Mouse (Mus musculus) frontal cortex, postnatal 14 days (tissue): ENCODE results near the gene Gm44790.
"Not testable (repeated sequence)": the region's sequence is repeated elsewhere in the genome, so short reads cannot be mapped to it uniquely, and the experiment has no call there.

Experiments used
- DNase-seq, 2 experiments: peaks; one replicate each; pipeline ENCODE4 v3.0.0; 2022; ENCODE audit warnings: low spot score in 2 of 2

The Gm44790 gene

DNA sequence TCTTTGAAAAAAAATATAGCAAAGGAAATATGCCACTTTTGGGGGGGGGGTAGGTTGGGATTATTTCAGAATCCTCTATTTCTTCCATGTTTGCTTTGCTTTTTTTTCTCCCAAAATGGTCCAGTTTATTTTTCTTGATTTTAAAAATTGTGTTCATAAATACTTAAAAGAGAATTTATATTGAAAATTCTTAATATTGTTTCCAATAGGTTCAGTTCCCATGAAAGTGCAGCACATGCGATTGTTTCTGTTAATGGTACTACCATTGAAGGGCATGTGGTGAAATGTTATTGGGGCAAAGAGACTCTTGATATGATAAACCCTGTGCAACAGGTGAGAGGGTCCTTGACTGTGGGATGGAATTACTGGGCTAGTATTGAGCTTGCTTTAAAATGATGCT is at the start of gene Gm44790:
Gm44790 (plus strand) TSS at position 301 of the 400 bp plus-strand sequence.
- no peak for DNase-seq

- DNase-seq: no peak
These were observed 48.1 kb upstream of the Gm44790 start for GRCm38 (mm10) chr6:86378341-86378740.

DNA sequence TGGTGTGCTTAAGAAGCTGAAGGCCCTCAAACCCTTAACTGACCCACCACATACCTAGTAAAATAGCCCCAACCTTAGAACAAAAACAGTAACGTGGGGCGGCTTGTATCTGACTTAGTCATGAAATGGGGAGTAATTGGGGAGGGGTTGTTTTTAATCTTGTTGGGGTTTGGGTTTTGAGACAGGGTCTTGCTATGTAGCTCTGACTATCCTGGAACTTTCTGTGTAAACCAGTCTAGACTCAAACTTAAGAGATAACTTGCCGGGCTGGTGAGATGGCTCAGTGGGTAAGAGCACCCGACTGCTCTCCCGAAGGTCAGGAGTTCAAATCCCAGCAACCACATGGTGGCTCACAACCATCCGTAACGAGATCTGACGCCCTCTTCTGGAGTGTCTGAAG is 46.3 kb upstream of the Gm44790 start:
- DNase-seq: not testable (repeated sequence)

DNA sequence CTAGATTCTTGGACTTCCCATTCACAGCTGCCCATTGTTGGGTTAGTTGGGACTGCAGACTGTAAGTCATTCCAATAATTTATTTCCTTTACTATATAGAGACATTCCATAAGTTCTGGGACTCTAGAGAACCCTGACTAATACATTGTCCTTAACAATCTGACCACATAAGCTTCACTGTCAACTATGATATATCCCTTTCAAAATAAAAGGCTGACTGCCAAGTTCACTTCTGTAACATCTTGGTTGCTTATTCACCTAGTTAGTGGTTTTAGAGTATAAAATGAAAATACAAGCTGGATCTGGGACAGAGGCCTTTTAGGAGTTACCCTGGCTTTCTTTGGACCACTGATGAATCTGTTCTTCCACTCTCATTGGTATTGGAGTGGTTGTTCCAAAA is 43.9 kb upstream of the Gm44790 start:
- DNase-seq: no peak

DNA sequence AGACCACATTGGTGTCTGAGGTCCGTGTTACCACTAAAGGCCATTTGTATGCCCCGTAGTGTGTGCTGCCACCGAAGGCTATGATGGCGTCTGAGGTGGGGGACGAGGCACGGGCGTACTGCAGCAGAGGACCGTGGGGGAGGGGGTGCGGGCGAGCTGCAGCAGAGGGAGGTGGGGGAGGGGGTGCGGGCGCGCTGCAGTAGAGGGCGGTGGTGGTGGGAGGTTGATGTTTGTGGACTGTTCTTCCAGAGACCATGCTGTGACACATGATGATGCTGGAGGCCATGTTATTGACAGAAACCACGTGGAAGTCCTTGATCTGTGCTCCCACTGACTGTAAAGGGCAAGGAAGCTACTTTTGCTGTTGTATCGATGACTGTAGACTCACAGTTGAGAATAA is 43.1 kb upstream of the Gm44790 start:
- DNase-seq: no peak

GRCm38 (mm10) chr6:86384692-86385091 is 41.8 kb upstream of the Gm44790 start:
- DNase-seq: no peak

- DNase-seq: no peak
These were observed 40.9 kb upstream of the Gm44790 start for GRCm38 (mm10) chr6:86385362-86386104.

GRCm38 (mm10) chr6:86387313-86387712 is 39.1 kb upstream of the Gm44790 start:
- DNase-seq: no peak

DNA sequence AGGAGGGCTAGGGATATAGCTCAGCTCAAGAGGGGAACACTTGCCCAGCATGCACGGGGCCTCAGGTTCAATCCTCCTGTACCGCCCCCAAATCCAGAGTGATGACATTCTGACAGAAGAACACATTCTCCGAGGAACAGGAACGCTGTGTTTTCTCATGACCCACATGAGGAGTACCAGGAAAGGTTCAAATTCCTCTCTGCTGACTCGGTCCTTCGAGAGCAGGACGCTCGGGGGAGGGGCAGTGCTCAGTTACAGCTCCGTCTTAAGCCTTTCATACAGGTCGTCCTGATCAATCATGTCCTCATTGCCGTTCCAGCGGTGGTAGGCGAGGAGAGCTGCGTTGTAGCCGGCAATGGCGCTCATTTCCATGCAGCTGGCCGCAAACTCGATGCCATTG is 38.0 kb upstream of the Gm44790 start:
- no peak for DNase-seq

DNA sequence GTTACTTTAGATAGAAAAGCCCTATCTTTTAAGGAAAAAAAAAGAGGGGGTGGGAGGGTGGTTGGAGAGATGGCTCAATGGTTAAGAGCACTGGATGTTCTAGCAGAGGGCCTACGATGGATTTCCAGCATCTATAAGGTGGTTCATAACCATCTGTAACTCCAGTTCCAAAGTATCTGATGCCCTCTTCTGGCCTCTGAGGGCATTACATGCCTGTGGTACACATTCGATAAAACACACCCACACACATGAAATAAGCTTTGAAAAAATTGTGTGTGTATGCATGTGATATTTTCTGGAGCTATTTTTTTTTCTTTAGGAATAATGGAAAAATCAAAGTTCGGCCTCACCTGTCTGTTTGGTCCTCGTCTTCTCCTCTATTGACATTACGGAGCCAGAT is 35.1 kb upstream of the Gm44790 start:
- DNase-seq: no peak

GRCm38 (mm10) chr6:86393187-86393586 is 33.3 kb upstream of the Gm44790 start:
- DNase-seq: no peak

DNA sequence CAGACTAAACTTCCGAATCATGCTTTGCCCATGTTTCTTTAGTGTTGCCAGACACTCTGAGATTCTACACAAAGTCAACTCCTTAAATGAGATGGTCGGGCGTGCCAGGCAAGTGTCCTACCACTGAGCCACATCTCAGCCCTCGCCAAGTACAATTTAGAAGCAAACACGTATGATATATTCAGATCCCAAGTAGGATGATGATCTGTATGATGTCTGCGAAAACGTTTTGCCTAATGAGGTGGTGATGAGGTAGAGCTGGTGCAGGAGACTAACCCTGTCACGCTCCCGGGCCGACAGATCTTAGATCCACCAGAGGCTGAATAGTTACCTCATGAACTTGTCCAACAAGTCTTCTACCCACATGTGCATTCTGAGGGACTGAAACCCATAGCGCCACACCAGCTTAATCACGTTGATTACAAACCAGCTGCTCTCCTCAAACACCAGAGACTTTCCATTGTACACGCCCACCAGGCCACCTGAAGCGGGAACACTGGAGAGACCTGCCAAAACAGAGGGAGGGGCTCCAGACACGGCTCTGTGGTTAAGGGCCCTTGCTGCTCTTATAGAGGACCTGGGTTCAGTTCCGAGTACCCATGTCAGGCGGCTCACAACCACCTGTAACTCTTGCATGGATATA is 32.3 kb upstream of the Gm44790 start:
- DNase-seq: no peak

GRCm38 (mm10) chr6:86395021-86395420 is 31.4 kb upstream of the Gm44790 start:
- no peak for DNase-seq

DNA sequence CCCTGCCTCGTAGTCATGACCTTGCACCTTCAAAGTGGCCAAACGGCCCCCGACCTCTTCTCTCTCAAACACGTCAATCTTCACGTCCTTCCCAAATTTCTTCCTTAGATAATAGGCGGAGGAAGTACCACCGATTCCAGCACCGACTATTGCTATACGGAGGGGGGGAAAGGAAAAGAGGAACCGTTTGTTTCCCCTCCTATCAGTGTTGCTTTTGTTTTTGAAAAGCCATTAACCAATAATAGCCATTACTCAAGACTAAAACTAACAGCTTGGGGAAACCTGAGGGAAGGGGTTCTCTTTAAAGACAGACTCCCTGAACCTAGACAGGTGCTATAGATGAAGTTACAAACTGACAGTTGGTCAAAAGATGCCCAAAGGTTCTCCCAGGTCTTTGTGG is 30.5 kb upstream of the Gm44790 start:
- DNase-seq: no peak

DNA sequence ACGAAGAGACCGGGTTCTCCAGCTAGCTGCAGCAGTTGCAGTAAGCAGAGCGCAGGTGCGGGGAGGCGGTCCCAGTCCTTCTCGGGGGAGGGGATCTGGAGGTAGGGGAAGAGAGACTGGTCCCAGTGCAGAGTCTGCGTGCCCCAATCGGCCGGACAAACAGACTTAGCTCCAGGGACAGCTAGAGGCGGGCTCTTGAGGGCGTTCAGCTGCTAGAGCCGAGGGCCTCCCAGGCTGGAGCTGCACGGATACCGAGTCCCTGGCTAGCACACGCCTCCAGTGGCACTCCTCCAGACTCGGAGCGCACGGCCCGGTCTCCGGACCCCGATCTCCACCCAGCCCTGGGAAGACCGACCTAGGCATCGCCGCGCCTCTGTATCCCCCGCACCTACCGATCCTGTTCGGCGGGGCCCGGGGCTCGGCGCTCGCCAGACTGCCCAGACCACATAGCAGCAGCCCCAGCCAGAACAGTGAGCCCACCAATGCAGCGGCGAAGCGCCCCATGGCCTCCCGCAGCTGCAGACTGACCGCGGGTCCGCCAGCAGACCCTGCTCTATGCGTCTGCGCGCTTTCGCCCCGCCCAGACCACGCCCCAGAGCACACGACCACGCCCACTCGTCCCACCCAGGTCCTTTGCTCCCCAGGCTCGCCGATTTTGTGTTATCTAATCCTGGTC is 29.7 kb upstream of the Gm44790 start, which contains the start of gene Pcyox1:
Pcyox1 (minus strand) TSS at position 574 of the 676 bp plus-strand sequence.
- DNase-seq: peak; percentile 75 to 84

DNA sequence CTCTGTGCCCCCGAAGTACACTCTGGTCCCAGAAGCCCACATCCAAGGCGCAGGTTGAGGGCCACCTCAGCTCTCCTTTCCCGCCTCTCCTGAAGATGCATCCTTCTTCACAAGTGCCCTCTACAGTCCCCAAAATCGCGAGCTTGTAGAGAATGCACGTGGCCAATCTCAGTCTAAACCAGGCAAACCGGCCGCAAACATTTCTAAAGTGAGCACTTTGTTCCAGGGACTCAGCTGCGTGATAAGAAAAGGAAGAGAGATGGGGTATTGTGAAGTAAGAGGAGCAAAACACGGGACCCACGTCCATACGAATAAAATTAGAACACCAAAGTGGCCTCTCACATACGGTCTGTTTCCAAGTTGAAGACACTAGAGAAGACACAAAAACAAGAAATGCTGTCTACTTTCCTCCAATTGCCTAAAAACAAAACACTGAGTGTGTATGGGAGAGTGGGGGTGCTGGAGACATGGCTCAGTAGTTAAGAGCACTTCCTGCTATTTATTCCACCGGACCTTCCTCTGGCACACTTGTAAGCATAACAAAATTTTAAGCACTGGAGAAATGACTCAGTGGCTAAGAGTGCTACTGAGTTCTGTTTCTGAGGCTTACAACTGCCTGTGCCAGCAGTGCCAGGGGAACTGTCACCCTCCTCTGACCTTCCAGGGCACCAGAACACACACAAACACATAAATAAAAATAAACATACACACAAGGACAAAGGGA is 29.0 kb upstream of the Gm44790 start:
- DNase-seq: no peak

- DNase-seq: no peak
These were observed 27.5 kb upstream of the Gm44790 start for GRCm38 (mm10) chr6:86398986-86399385.

DNA sequence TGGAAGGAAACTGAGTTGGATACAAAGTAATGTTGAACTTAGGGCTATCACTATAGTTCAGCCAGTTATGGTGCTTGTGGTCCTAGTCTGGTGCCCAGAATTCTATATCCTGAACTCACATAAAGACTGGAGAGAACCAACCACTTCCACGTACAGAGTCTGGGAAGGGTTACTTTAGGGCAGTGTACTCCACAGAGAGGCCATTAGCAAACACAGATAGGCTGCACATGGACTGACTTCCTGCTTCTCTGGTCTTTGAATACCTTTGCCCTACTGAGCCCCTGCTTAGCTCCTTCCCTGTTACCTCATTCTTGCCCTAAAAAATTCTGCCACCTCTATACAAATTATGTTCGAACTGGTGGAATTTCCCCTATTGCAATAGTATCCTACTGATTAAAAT is 26.5 kb upstream of the Gm44790 start:
- DNase-seq: no peak

GRCm38 (mm10) chr6:86400972-86401371 is 25.5 kb upstream of the Gm44790 start:
- DNase-seq: peak; percentile 31 to 40

DNA sequence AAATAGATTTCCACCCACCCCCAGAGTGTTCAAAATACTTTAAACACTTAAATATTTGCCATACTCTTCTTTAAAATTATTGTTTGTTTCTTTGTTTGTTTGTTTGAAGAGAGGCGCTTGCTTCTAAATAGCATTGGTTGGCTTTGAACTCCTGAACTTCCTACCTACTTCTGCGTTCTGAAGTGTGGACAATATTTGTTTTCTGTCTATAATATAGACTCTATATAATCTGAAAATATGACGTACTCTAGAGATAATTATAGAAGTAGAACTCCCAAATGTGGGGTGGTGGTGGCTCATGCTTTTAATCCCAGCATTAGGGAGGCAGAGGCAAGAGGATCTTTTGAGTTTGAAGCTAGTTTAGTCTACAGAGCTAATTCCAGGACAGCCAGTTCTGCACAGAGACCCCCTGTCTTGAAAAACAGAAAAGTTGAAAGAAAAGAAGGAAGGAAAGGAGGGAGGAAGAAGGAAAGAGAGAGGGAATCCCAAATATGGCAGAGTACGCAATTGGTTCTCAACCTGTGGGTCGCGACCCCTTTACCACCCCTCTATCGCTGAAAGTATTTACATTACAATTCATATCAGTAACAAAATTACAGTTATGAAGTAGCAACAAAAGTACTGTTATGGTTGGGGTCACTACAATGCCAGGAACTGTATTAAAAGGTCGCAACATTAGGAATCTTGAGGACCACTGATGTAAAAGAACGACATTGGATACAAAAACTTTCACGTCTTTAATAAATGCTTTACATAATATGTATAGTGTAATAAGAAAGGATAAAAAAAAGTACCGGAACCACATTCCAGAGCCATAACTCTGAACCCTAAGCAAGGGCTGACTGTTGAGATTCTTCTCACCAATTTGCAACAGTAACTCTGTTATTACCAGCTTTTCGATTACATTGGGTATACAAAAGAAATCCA is 23.5 kb upstream of the Gm44790 start:
- DNase-seq: no peak

DNA sequence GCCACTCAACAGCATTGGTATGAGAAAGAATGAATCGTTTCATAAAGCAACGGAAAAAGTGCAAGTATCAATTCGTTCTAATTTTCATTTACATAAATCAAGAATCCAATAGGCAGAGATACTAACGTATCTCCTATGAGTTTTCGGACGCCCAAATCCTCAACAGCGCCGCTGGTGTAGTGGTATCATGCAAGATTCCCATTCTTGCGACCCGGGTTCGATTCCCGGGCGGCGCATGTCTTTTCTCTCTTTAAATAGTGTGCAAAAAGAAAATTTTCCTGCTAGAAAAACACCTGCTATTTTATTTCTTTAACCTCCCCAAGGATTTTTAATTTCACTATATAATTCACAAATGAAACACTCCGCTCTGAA is 22.7 kb upstream of the Gm44790 start:
- DNase-seq: peak in 1 of 2 experiments; percentile 94
